8 mouse cellular contexts compared by ENCODE assay signal in the genomic region with DNA sequence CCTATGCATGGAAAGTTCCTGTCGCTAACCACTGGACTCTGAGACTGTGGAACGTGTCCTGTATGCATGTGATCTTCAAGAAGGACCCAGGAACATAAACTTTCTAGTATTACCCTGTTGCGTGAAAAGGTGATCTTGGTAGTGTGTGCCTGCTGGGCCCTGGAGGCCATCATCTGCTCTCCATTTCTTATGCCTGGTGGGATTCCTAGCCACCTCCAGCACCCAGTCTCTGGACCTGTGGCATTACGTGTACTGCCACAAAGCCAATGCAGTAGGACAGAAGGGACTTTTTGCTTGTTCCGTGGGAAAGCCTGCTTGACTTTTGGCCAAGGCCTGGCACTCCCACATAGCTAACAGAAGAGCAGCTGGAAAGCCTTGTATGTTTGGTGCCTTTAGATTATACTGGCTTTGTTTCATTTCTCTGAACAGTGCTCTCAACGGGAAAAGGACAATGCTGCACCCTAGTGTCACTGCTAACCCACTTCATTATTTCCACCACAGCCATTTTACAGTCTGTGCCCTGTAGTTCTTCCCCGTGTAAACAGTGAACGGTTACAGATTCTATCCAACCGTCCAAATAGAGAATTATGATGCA. TPM values are rescaled to one million over a fixed set of nuclear protein-coding genes. Genes with fewer than 3 reads are reported as not detected.
DNase-seq lines count a peak whose midpoint lies in the region; ATAC-seq and TF ChIP-seq lines count a peak whose summit lies in the region.

No protein-coding gene starts in this region.

- TF ChIP-seq CTCF in intestine, postnatal 0 days (IDR thresholded peaks at IDR 0.05; ENCODE audit: low read depth), result peak; percentile 93

- H3K4me3 ChIP-seq in intestine, postnatal 0 days (ENCODE audit: low read depth, low read length), result no peak overlapping the region
- H3K4me3 ChIP-seq in neural tube, embryonic 13.5 days, result no peak overlapping the region

- peak; percentile 67 for ATAC-seq in intestine, postnatal 0 days
- ATAC-seq in neural tube, embryonic 13.5 days (ENCODE audit: low read depth), result peak; percentile 86

- no peaks in the 10 kb centered on the region for H3K9me3 ChIP-seq in intestine, postnatal 0 days (ENCODE audit: control insufficient read depth)
- no peaks in the 10 kb centered on the region for H3K9me3 ChIP-seq in neural tube, embryonic 13.5 days

- no peaks in the 10 kb centered on the region for H3K27me3 ChIP-seq in intestine, postnatal 0 days (replicated peaks; ENCODE audit: control insufficient read depth, insufficient read depth, low read length)
- no peaks in the 10 kb centered on the region for H3K27me3 ChIP-seq in neural tube, embryonic 13.5 days

- 0 out of 2 replicates have a peak, but pooled peaks cover 3% of the 10 kb centered on the region for H3K4me1 ChIP-seq in intestine, postnatal 0 days (replicated peaks; ENCODE audit: control insufficient read depth, insufficient read depth, low read length)
- H3K4me1 ChIP-seq in neural tube, embryonic 13.5 days (replicated peaks), result peaks cover 13% of the 10 kb centered on the region; the same call in 1 of the 2 replicates

- intact Hi-C loops in left cerebral cortex, postnatal 36 days (cut with DNase I), result loop anchor here (5.0 kb wide), 1 partner anchor 369 kb away; no protein-coding TSS in a partner anchor

- H3K27ac ChIP-seq in intestine, postnatal 0 days (ENCODE audit: low read depth, low read length), result no peak overlapping the region
- H3K27ac ChIP-seq in neural tube, embryonic 13.5 days (replicated peaks), result no peak overlapping the region

- H3K36me3 ChIP-seq in intestine, postnatal 0 days (ENCODE audit: control insufficient read depth, insufficient read depth), result peaks cover 8% of the 10 kb centered on the region; the same call in 1 of the 2 replicates
- H3K36me3 ChIP-seq in neural tube, embryonic 13.5 days, result no peaks in the 10 kb centered on the region

- WGBS in intestine, postnatal 0 days, result 33% methylated on average over 9 of the region's 9 CpGs
- WGBS in neural tube, embryonic 13.5 days, result 61% methylated on average over 9 of the region's 9 CpGs

- no peak overlapping the region for H3K9ac ChIP-seq in intestine, postnatal 0 days (ENCODE audit: low read depth, low read length)
- H3K9ac ChIP-seq in neural tube, embryonic 13.5 days, result no peak overlapping the region

- peak; percentile 17 to 25 for DNase-seq in cerebellum, postnatal 25 days
- DNase-seq in cerebellum, adult 11 months, result no peak
- DNase-seq in MN1 (ENCODE audit: low spot score), result peak; percentile 32
- peak; percentile 25 for DNase-seq in forelimb bud, embryonic 11.5 days (ENCODE audit: low read depth, low spot score)
- DNase-seq in left cerebral cortex, postnatal 36 days (ENCODE audit: low spot score in 2 of 2), result peak; percentile 27 to 30
- DNase-seq in thymus, postnatal 4 days, result peak; percentile 43

- no peak overlapping the region for H3K4me2 ChIP-seq in intestine, postnatal 0 days (replicated peaks; ENCODE audit: low read depth)
- no peak overlapping the region for H3K4me2 ChIP-seq in neural tube, embryonic 13.5 days

RNA-seq across cellular contexts. Expression of a gene that starts 27.1 kb away (rescaled TPM):
- polyA plus RNA-seq in intestine, postnatal 0 days (2015; fragmentation: Nextera tagmentation; extraction: Ambion mirVana), result 14.9 and 15.8 TPM in 2 replicates
- 10 to 100 TPM; 36.0 to 42.5 TPM for total RNA-seq in left cerebral cortex, postnatal 36 days (2021)
- polyA plus RNA-seq in neural tube, embryonic 13.5 days (2015; fragmentation: Nextera tagmentation; extraction: Ambion mirVana), result 24.3 and 25.3 TPM in 2 replicates

RNA-seq across cellular contexts. Expression of a gene that starts 54.8 kb away (rescaled TPM):
- 0.35 and 0.55 TPM in 2 replicates for polyA plus RNA-seq in intestine, postnatal 0 days (2015; fragmentation: Nextera tagmentation; extraction: Ambion mirVana)
- total RNA-seq in left cerebral cortex, postnatal 36 days (2021), result 1 to 10 TPM; 2.0 to 5.8 TPM
- 2.0 and 2.4 TPM in 2 replicates for polyA plus RNA-seq in neural tube, embryonic 13.5 days (2015; fragmentation: Nextera tagmentation; extraction: Ambion mirVana)
